Mouse (Mus musculus): ENCODE results near the gene Gpr139. TPM values are rescaled to one million over a fixed set of nuclear protein-coding genes. Genes with fewer than 3 reads are reported as not detected.
A peak's percentile ranks its signal among the peaks of the same experiment; 100 is the strongest.

The Gpr139 gene
- not detected in 2 replicates for polyA plus RNA-seq (2015; fragmentation: Nextera tagmentation; extraction: Ambion mirVana)

- H3K27ac ChIP-seq (replicated peaks), result no peak within 1 kb of the TSS
- peak within 1 kb of the TSS; percentile 20 for H3K4me2 ChIP-seq
- no peak within 1 kb of the TSS for H3K4me3 ChIP-seq (replicated peaks)
- no peaks in the 10 kb centered on the region for H3K9me3 ChIP-seq (replicated peaks)
- no peaks in the 10 kb centered on the region for H3K4me1 ChIP-seq (replicated peaks)
- H3K9ac ChIP-seq, result no peak within 1 kb of the TSS
- 1% methylated on average over 46 of the region's 47 CpGs for WGBS (ENCODE audit: insufficient replicate concordance)
- no peak for ATAC-seq (ENCODE audit: insufficient read depth)
- H3K36me3 ChIP-seq (replicated peaks), result no peaks in the 10 kb centered on the region
- peaks cover 44% of the 10 kb centered on the region for H3K27me3 ChIP-seq
Measured at GRCm38 (mm10) chr7:119184341-119185143, at the start of gene Gpr139. Gene Gpr139 (minus strand): TSS chr7:119184603.

- Histone ChIP-seq H3K4me2 (no peak overlapping the region), H3K9ac (no peak overlapping the region), H3K9me3 (replicated peaks) (no peaks in the 10 kb centered on the region), H3K27me3 (no peaks in the 10 kb centered on the region), H3K27ac (replicated peaks) (no peak overlapping the region), H3K4me1 (replicated peaks) (no peaks in the 10 kb centered on the region), H3K4me3 (replicated peaks) (no peak overlapping the region), H3K36me3 (replicated peaks) (no peaks in the 10 kb centered on the region)
- ATAC-seq (ENCODE audit: insufficient read depth), result no peak
- WGBS (ENCODE audit: insufficient replicate concordance), result 30% methylated on average over 3 of the region's 3 CpGs
Measured at GRCm38 (mm10) chr7:119230971-119231370, 46.6 kb upstream of the Gpr139 start.

GRCm38 (mm10) chr7:119222706-119223105 lies 38.3 kb upstream of the Gpr139 start:
- no peak for ATAC-seq (ENCODE audit: insufficient read depth)
- WGBS (ENCODE audit: insufficient replicate concordance), result 48% methylated on average over 4 of the region's 4 CpGs
- no peak overlapping the region for H3K4me3 ChIP-seq (replicated peaks)

GRCm38 (mm10) chr7:119219121-119219520 lies 34.7 kb upstream of the Gpr139 start:
- Histone ChIP-seq H3K9ac (no peak overlapping the region), H3K9me3 (replicated peaks) (no peaks in the 10 kb centered on the region), H3K27me3 (no peaks in the 10 kb centered on the region), H3K36me3 (replicated peaks) (no peaks in the 10 kb centered on the region), H3K4me2 (no peak overlapping the region), H3K4me1 (replicated peaks) (no peaks in the 10 kb centered on the region), H3K4me3 (replicated peaks) (no peak overlapping the region), H3K27ac (replicated peaks) (no peak overlapping the region)
- no peak for ATAC-seq (ENCODE audit: insufficient read depth)
- 64% methylated on average over 2 of the region's 2 CpGs for WGBS (ENCODE audit: insufficient replicate concordance)

More at GRCm38 (mm10) chr7:119222706-119223105, 38.3 kb upstream of the Gpr139 start:
- Histone ChIP-seq H3K9me3 (replicated peaks) (no peaks in the 10 kb centered on the region), H3K36me3 (replicated peaks) (no peaks in the 10 kb centered on the region), H3K27me3 (no peaks in the 10 kb centered on the region), H3K9ac (no peak overlapping the region), H3K4me1 (replicated peaks) (no peaks in the 10 kb centered on the region), H3K4me2 (no peak overlapping the region), H3K27ac (replicated peaks) (no peak overlapping the region)

- no peak overlapping the region for H3K9ac ChIP-seq
- WGBS (ENCODE audit: insufficient replicate concordance), result 57% methylated on average over 3 of the region's 3 CpGs
- H3K27ac ChIP-seq (replicated peaks), result no peak overlapping the region
- no peak for ATAC-seq (ENCODE audit: insufficient read depth)
- no peaks in the 10 kb centered on the region for H3K36me3 ChIP-seq (replicated peaks)
- no peak overlapping the region for H3K4me3 ChIP-seq (replicated peaks)
- no peaks in the 10 kb centered on the region for H3K4me1 ChIP-seq (replicated peaks)
- no peaks in the 10 kb centered on the region for H3K9me3 ChIP-seq (replicated peaks)
- H3K4me2 ChIP-seq, result no peak overlapping the region
- H3K27me3 ChIP-seq, result no peaks in the 10 kb centered on the region
Measured at GRCm38 (mm10) chr7:119207251-119207650, 22.8 kb upstream of the Gpr139 start.

- 9% methylated on average over 11 of the region's 11 CpGs for WGBS (ENCODE audit: insufficient replicate concordance)
Measured at GRCm38 (mm10) chr7:119186374-119186773, 2.0 kb upstream of the Gpr139 start.

GRCm38 (mm10) chr7:119185181-119185940 lies 958 bp upstream of the Gpr139 start:
- Histone ChIP-seq H3K4me3 (replicated peaks) (no peak overlapping the region), H3K36me3 (replicated peaks) (no peaks in the 10 kb centered on the region), H3K9me3 (replicated peaks) (no peaks in the 10 kb centered on the region), H3K27ac (replicated peaks) (no peak overlapping the region), H3K4me2 (no peak overlapping the region), H3K4me1 (replicated peaks) (no peaks in the 10 kb centered on the region), H3K9ac (no peak overlapping the region), H3K27me3 (peaks cover 44% of the 10 kb centered on the region)
- no peak for ATAC-seq (ENCODE audit: insufficient read depth)
- 5% methylated on average over 23 of the region's 23 CpGs for WGBS (ENCODE audit: insufficient replicate concordance)

More at GRCm38 (mm10) chr7:119186374-119186773, 2.0 kb upstream of the Gpr139 start:
- Histone ChIP-seq H3K4me2 (no peak overlapping the region), H3K4me1 (replicated peaks) (no peaks in the 10 kb centered on the region), H3K27ac (replicated peaks) (no peak overlapping the region), H3K36me3 (replicated peaks) (no peaks in the 10 kb centered on the region), H3K9me3 (replicated peaks) (no peaks in the 10 kb centered on the region), H3K9ac (no peak overlapping the region), H3K4me3 (replicated peaks) (no peak overlapping the region), H3K27me3 (peaks cover 44% of the 10 kb centered on the region)
- no peak for ATAC-seq (ENCODE audit: insufficient read depth)

- no peak for ATAC-seq (ENCODE audit: insufficient read depth)
- Histone ChIP-seq H3K27me3 (peaks cover 34% of the 10 kb centered on the region), H3K36me3 (replicated peaks) (no peaks in the 10 kb centered on the region), H3K4me2 (no peak overlapping the region), H3K4me3 (replicated peaks) (no peak overlapping the region), H3K27ac (replicated peaks) (no peak overlapping the region), H3K9me3 (replicated peaks) (no peaks in the 10 kb centered on the region), H3K9ac (no peak overlapping the region), H3K4me1 (replicated peaks) (no peaks in the 10 kb centered on the region)
- WGBS (ENCODE audit: insufficient replicate concordance), result 39% methylated on average over 4 of the region's 4 CpGs
Measured at GRCm38 (mm10) chr7:119181053-119181452, 3.4 kb downstream of the Gpr139 start.

- H3K27ac ChIP-seq (replicated peaks), result no peak overlapping the region
- H3K4me2 ChIP-seq, result no peak overlapping the region
- H3K4me3 ChIP-seq (replicated peaks), result no peak overlapping the region
- no peaks in the 10 kb centered on the region for H3K36me3 ChIP-seq (replicated peaks)
- ATAC-seq (ENCODE audit: insufficient read depth), result no peak
- no peak overlapping the region for H3K9ac ChIP-seq
- no peaks in the 10 kb centered on the region for H3K27me3 ChIP-seq
- H3K4me1 ChIP-seq (replicated peaks), result no peaks in the 10 kb centered on the region
- WGBS (ENCODE audit: insufficient replicate concordance), result 67% methylated on average over 3 of the region's 3 CpGs
- no peaks in the 10 kb centered on the region for H3K9me3 ChIP-seq (replicated peaks)
Measured at GRCm38 (mm10) chr7:119160015-119160414, 24.4 kb downstream of the Gpr139 start.

- Histone ChIP-seq H3K27ac (replicated peaks) (no peak overlapping the region), H3K9ac (no peak overlapping the region), H3K4me1 (replicated peaks) (no peaks in the 10 kb centered on the region), H3K27me3 (no peaks in the 10 kb centered on the region), H3K36me3 (replicated peaks) (no peaks in the 10 kb centered on the region), H3K9me3 (replicated peaks) (no peaks in the 10 kb centered on the region), H3K4me2 (no peak overlapping the region), H3K4me3 (replicated peaks) (no peak overlapping the region)
- 62% methylated on average over 8 of the region's 8 CpGs for WGBS (ENCODE audit: insufficient replicate concordance)
- ATAC-seq (ENCODE audit: insufficient read depth), result no peak
Measured at GRCm38 (mm10) chr7:119111771-119112170, 72.6 kb downstream of the Gpr139 start.

- Histone ChIP-seq H3K4me3 (replicated peaks) (no peak overlapping the region), H3K27me3 (no peaks in the 10 kb centered on the region), H3K9ac (no peak overlapping the region), H3K36me3 (replicated peaks) (no peaks in the 10 kb centered on the region), H3K27ac (replicated peaks) (no peak overlapping the region), H3K9me3 (replicated peaks) (no peaks in the 10 kb centered on the region), H3K4me1 (replicated peaks) (no peaks in the 10 kb centered on the region), H3K4me2 (no peak overlapping the region)
- no peak for ATAC-seq (ENCODE audit: insufficient read depth)
- 66% methylated on average over 4 of the region's 4 CpGs for WGBS (ENCODE audit: insufficient replicate concordance)
Measured at GRCm38 (mm10) chr7:119105878-119106277, 78.5 kb downstream of the Gpr139 start.

Measured in liver, embryonic 15.5 days (tissue).